Mouse (Mus musculus) thymus, postnatal 36 days (tissue): Measurements from ENCODE around the gene Dnah2.

Source experiments
- DNase-seq, 2 experiments: peaks; one replicate each; pipeline ENCODE4 v3.0.0; 2022; ENCODE audit warnings: mixed read lengths in 2 of 2

The Dnah2 gene

GRCm38 (mm10) chr11:69386758-69387157 is 162.2 kb downstream of the Dnah2 start:
- DNase-seq: no peak

- DNase-seq: no peak
Measured at GRCm38 (mm10) chr11:69384979-69385378, 163.9 kb downstream of the Dnah2 start.

GRCm38 (mm10) chr11:69382478-69383105 is 166.3 kb downstream of the Dnah2 start:
- no peak for DNase-seq

- DNase-seq: no peak
Measured at GRCm38 (mm10) chr11:69381356-69381755, 167.6 kb downstream of the Dnah2 start.

GRCm38 (mm10) chr11:69379600-69379999 is 169.3 kb downstream of the Dnah2 start:
- no peak for DNase-seq

- DNase-seq: no peak
Measured at GRCm38 (mm10) chr11:69377766-69378165, 171.1 kb downstream of the Dnah2 start.

GRCm38 (mm10) chr11:69375646-69376045 is 173.3 kb downstream of the Dnah2 start:
- DNase-seq: no peak

- DNase-seq: no peak
Measured at GRCm38 (mm10) chr11:69373223-69373965, 175.5 kb downstream of the Dnah2 start.

- DNase-seq: no peak
Measured at GRCm38 (mm10) chr11:69372780-69373170, 176.1 kb downstream of the Dnah2 start.

- peak in 1 of 2 experiments; percentile 20 for DNase-seq
Measured at GRCm38 (mm10) chr11:69372056-69372779, 176.7 kb downstream of the Dnah2 start.

GRCm38 (mm10) chr11:69371601-69372000 is 177.3 kb downstream of the Dnah2 start:
- DNase-seq: no peak

- no peak for DNase-seq
Measured at GRCm38 (mm10) chr11:69370817-69371215, 178.1 kb downstream of the Dnah2 start.
